Comparison of ENCODE assay signal across 15 mouse cellular contexts in the genomic region with DNA sequence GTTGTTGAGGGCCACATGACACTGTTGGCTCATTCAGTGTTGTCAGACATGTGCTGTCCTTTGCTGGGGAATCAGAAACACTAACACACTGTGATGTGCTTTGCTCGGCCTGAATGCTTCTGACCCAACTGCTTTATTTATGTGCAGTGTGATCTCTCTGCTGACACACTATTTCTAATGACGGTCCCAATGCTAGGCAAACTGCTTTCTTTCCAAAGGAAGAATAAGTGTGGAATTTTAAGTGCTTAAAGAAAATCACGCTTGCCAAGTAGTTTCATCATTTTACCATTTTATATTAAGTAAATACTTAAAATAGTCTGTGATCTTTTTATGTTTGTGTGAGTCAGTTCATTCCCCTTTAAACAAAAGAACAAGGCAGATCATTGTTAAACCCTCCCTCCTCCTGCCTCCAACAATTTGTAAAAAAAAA. TPM values are rescaled to one million over a fixed set of nuclear protein-coding genes. Genes with fewer than 3 reads are reported as not detected.
DNase-seq lines count a peak whose midpoint lies in the region; ATAC-seq and TF ChIP-seq lines count a peak whose summit lies in the region.
"Had no signal": no experiment of that assay in that cellular context is flagged by ENCODE, and none has a peak within 500 bp of the region (broad histone marks: within the 10 kb centered on the region; RNA-seq: fewer than 3 reads in every experiment).

No protein-coding gene starts in this region.

- H3K36me3 ChIP-seq in forebrain, postnatal 0 days (ENCODE audit: insufficient read depth), result peaks cover 8% of the 10 kb centered on the region
- H3K36me3 ChIP-seq in forebrain, embryonic 11.5 days (ENCODE audit: control insufficient read depth, insufficient read depth, low read length), result no peaks in the 10 kb centered on the region
- H3K36me3 ChIP-seq in neural tube, embryonic 12.5 days, result peaks cover 7% of the 10 kb centered on the region; the same call in 1 of the 2 replicates
- H3K36me3 ChIP-seq: embryonic facial prominence, embryonic 15.5 days; intestine, embryonic 15.5 days had no signal

- no peak for DNase-seq in forebrain, postnatal 0 days
- DNase-seq in forebrain, embryonic 11.5 days (ENCODE audit: low spot score), result no peak
- DNase-seq in layer of hippocampus, adult 11-12 months (ENCODE audit: low spot score), result peak; percentile 38
- no peak for DNase-seq in layer of hippocampus, postnatal 14 days (ENCODE audit: low spot score in 2 of 2)
- DNase-seq in neural tube, embryonic 10.5 days (ENCODE audit: extremely low spot score, low spot score), result no peak
- DNase-seq in thymus, postnatal 36 days, result no peak
- no peak for DNase-seq in thymus, adult 18-20 months
- DNase-seq: B cell, adult 2 months; lung, adult 18-20 months had no signal

- 26% methylated on average over 3 of the region's 3 CpGs for WGBS in forebrain, postnatal 0 days
- 56% methylated on average over 3 of the region's 3 CpGs for WGBS in forebrain, embryonic 11.5 days
- WGBS in neural tube, embryonic 12.5 days, result 31% methylated on average over 3 of the region's 3 CpGs

- no peak overlapping the region for H3K4me2 ChIP-seq in forebrain, postnatal 0 days (ENCODE audit: low read depth)
- H3K4me2 ChIP-seq in forebrain, embryonic 11.5 days (ENCODE audit: low read depth, low read length, severe bottlenecking), result no peak overlapping the region
- no peak overlapping the region for H3K4me2 ChIP-seq in neural tube, embryonic 12.5 days (replicated peaks)
- H3K4me2 ChIP-seq: embryonic facial prominence, embryonic 15.5 days; intestine, embryonic 15.5 days; limb, embryonic 13.5 days had no signal

- no peak overlapping the region for H3K9ac ChIP-seq in forebrain, postnatal 0 days
- no peak overlapping the region for H3K9ac ChIP-seq in forebrain, embryonic 11.5 days (ENCODE audit: low read length)
- no peak overlapping the region for H3K9ac ChIP-seq in neural tube, embryonic 12.5 days
- H3K9ac ChIP-seq: embryonic facial prominence, embryonic 15.5 days; intestine, embryonic 15.5 days; limb, embryonic 13.5 days had no signal

- H3K27me3 ChIP-seq in forebrain, postnatal 0 days (ENCODE audit: insufficient read depth, low read length), result no peaks in the 10 kb centered on the region
- H3K27me3 ChIP-seq in forebrain, embryonic 11.5 days (ENCODE audit: control insufficient read depth, insufficient read depth, low read length), result no peaks in the 10 kb centered on the region
- H3K27me3 ChIP-seq in neural tube, embryonic 12.5 days (replicated peaks), result no peaks in the 10 kb centered on the region
- H3K27me3 ChIP-seq: embryonic facial prominence, embryonic 15.5 days; intestine, embryonic 15.5 days; limb, embryonic 13.5 days had no signal

- peak; percentile 43; the same call in 1 of the 2 replicates for ATAC-seq in forebrain, postnatal 0 days
- no peak for ATAC-seq in forebrain, embryonic 11.5 days (replicated peaks; ENCODE audit: low FRiP score)
- ATAC-seq in neural tube, embryonic 12.5 days (ENCODE audit: low FRiP score, low read depth), result 0 out of 2 replicates have a peak, but pooled peaks have one; percentile 48
- ATAC-seq: intestine, embryonic 15.5 days; midbrain, embryonic 16.5 days had no signal

- no peaks in the 10 kb centered on the region for H3K4me1 ChIP-seq in forebrain, postnatal 0 days (ENCODE audit: insufficient read depth)
- H3K4me1 ChIP-seq in forebrain, embryonic 11.5 days (replicated peaks; ENCODE audit: control insufficient read depth, insufficient read depth, low read length), result no peaks in the 10 kb centered on the region
- H3K4me1 ChIP-seq in neural tube, embryonic 12.5 days, result no peaks in the 10 kb centered on the region
- H3K4me1 ChIP-seq: embryonic facial prominence, embryonic 15.5 days; intestine, embryonic 15.5 days; limb, embryonic 13.5 days had no signal

- H3K4me3 ChIP-seq in forebrain, postnatal 0 days (ENCODE audit: low read depth, low read length), result no peak overlapping the region
- H3K4me3 ChIP-seq in forebrain, embryonic 11.5 days (ENCODE audit: low read depth, low read length), result no peak overlapping the region
- H3K4me3 ChIP-seq in neural tube, embryonic 12.5 days, result no peak overlapping the region
- H3K4me3 ChIP-seq: embryonic facial prominence, embryonic 15.5 days; intestine, embryonic 15.5 days; limb, embryonic 13.5 days had no signal

- no peak for TF ChIP-seq CTCF in forebrain, postnatal 0 days (IDR thresholded peaks at IDR 0.05; ENCODE audit: low read depth)

- H3K9me3 ChIP-seq in forebrain, postnatal 0 days (ENCODE audit: low read length), result no peaks in the 10 kb centered on the region
- no peaks in the 10 kb centered on the region for H3K9me3 ChIP-seq in forebrain, embryonic 11.5 days (ENCODE audit: control insufficient read depth, low read length)
- no peaks in the 10 kb centered on the region for H3K9me3 ChIP-seq in neural tube, embryonic 12.5 days
- H3K9me3 ChIP-seq: embryonic facial prominence, embryonic 15.5 days; G1E; intestine, embryonic 15.5 days; limb, embryonic 13.5 days had no signal

- H3K27ac ChIP-seq in forebrain, postnatal 0 days (ENCODE audit: low read depth, low read length), result no peak overlapping the region
- H3K27ac ChIP-seq in forebrain, embryonic 11.5 days (ENCODE audit: low read depth, low read length), result no peak overlapping the region
- H3K27ac ChIP-seq in neural tube, embryonic 12.5 days, result no peak overlapping the region
- H3K27ac ChIP-seq: embryonic facial prominence, embryonic 15.5 days; intestine, embryonic 15.5 days; limb, embryonic 13.5 days had no signal

RNA-seq across cellular contexts. Expression of a gene that starts 15.0 kb away (rescaled TPM):
- 16.1 and 27.8 TPM in 2 replicates for total RNA-seq in forebrain, postnatal 0 days (2014; rRNA removed)
- 5.6 and 8.5 TPM in 2 replicates for polyA plus RNA-seq in forebrain, postnatal 0 days (2015; fragmentation: Nextera tagmentation; extraction: Ambion mirVana)
- polyA plus RNA-seq in forebrain, embryonic 11.5 days (2014; fragmentation: Nextera tagmentation; extraction: Ambion mirVana), result 2.8 and 3.4 TPM in 2 replicates
- 10 to 100 TPM; 52.4 to 57.3 TPM for total RNA-seq in layer of hippocampus, postnatal 14 days (2021)
- polyA plus RNA-seq in neural tube, embryonic 12.5 days (2016; fragmentation: Nextera tagmentation; extraction: Ambion mirVana), result 9.6 and 9.8 TPM in 2 replicates
